Mouse (Mus musculus) cerebellum, adult 9-10 months (tissue): ENCODE measurements around the gene Gm13103.
"Not testable (repeated sequence)": the region's sequence is repeated elsewhere in the genome, so short reads cannot be mapped to it uniquely, and the experiment has no call there.

ENCODE experiments used
- DNase-seq: peaks from one replicate; pipeline ENCODE4 v3.0.0; 2022

Gene Gm13103

GRCm38 (mm10) chr4:143846197-143846596, at the start of gene Gm13103:
TSS of gene Gm13103 (plus strand) at chr4:143846497.
- DNase-seq = not testable (repeated sequence)

GRCm38 (mm10) chr4:143815993-143816392, 30.3 kb upstream of the Gm13103 start, which contains the start of gene Gm13084:
TSS of gene Gm13084 (minus strand) at chr4:143816093.
- no peak for DNase-seq

- DNase-seq = not testable (repeated sequence)
Measured at GRCm38 (mm10) chr4:143882371-143882770, 36.1 kb downstream of the Gm13103 start.

GRCm38 (mm10) chr4:143894406-143894805, 48.1 kb downstream of the Gm13103 start:
- DNase-seq = not testable (repeated sequence)

- not testable (repeated sequence) for DNase-seq
Measured at GRCm38 (mm10) chr4:143900280-143900679, 54.0 kb downstream of the Gm13103 start, which contains the start of gene Pramef6. TSS of gene Pramef6 (minus strand) at chr4:143900380.
